Mouse (Mus musculus) liver, adult 2 months (tissue): Measurements from ENCODE around the gene Cacna1a.

Experiments
- CTCF ChIP-seq: fragments of 200-500 bp; IDR thresholded peaks from 2 replicates; pipeline ENCODE4 v1.5.1; 2011; ENCODE audit warnings: low read depth, low read length, control low read depth
- POLR2A ChIP-seq: fragments of 200-500 bp; IDR thresholded peaks from 2 replicates; pipeline ENCODE4 v1.6.1; 2011; ENCODE audit warnings: low read length, control low read depth; ENCODE audit not compliant: insufficient read depth; ENCODE audit errors: extremely low read depth

DNA sequence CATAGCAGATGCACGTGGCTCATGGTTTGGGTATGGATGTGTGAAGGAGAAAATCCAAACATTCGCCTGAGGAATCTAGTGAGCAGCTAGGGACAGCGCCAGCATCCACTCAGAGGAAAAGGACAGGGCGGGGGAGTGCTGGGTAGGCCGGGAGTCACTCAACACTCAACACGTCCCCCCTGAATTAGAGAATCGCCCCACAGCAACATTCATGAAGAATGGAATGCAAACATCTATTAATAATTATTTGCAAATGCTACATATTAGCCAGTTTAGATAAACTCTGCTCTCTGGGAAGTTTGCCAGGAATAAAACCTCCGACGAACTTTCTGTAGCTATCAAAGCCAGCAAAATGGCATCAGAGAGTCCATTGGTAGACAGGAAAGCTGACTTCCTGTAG is 533 bp downstream of the Cacna1a start:
- TF ChIP-seq CTCF (no peak), POLR2A (no peak)
